In the genomic region with DNA sequence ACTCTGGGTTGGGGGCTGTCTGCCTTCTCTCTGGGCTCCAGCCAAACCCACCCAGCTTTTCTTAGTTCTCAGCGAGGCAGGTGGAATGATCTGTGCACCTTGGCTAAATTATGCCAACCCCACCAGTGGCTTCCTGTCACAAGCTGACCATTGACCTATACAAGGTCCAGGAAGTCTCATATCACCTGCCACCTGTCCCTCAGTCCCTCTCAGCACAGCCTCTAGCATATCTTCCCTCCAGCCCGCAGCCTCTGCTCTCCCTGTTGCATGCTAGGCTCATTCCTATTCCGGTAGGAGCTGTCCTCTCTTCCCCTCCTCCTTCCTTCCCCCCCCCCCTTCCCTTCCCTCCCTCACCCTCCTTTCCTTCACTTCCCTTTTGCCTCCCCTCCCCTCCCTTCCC, we compare ENCODE assay signal across 20 mouse cellular contexts. TPM values are rescaled to one million over a fixed set of nuclear protein-coding genes. Genes with fewer than 3 reads are reported as not detected.
DNase-seq lines count a peak whose midpoint lies in the region; ATAC-seq and TF ChIP-seq lines count a peak whose summit lies in the region.
"Had no signal": no experiment of that assay in that cellular context is flagged by ENCODE, and none has a peak within 500 bp of the region (broad histone marks: within the 10 kb centered on the region; RNA-seq: fewer than 3 reads in every experiment).

No protein-coding gene starts in this region.

- H3K27ac ChIP-seq in kidney, embryonic 14.5 days (ENCODE audit: low read depth, low read length), result no peak overlapping the region
- no peak overlapping the region for H3K27ac ChIP-seq in intestine, embryonic 15.5 days
- H3K27ac ChIP-seq: forebrain, embryonic 10.5 days; forebrain, embryonic 13.5 days; heart, adult 2 months; hindbrain, embryonic 10.5 days; hindbrain, embryonic 13.5 days had no signal

- no peak for DNase-seq in kidney, postnatal 14 days
- DNase-seq in layer of hippocampus, postnatal 10 days (ENCODE audit: low spot score in 2 of 2), result no peak
- no peak for DNase-seq in heart, adult 8-10 months (ENCODE audit: low spot score)
- DNase-seq: adrenal gland, adult 8-10 months; adrenal gland, postnatal 25 days; cerebellum, adult 18-20 months; cerebellum, adult 9-10 months; gastrocnemius, postnatal 10 days; gastrocnemius, postnatal 36 days; heart, adult 2 months had no signal

- WGBS in kidney, embryonic 14.5 days, result 46% methylated on average over 3 of the region's 3 CpGs
- 63% methylated on average over 3 of the region's 3 CpGs for WGBS in intestine, embryonic 15.5 days

- H3K9ac ChIP-seq in kidney, embryonic 14.5 days (ENCODE audit: low read depth, low read length), result no peak overlapping the region; the same call in 1 of the 2 replicates
- H3K9ac ChIP-seq in intestine, embryonic 15.5 days, result no peak overlapping the region
- H3K9ac ChIP-seq: forebrain, embryonic 13.5 days; hindbrain, embryonic 13.5 days had no signal

- no peak for TF ChIP-seq POLR2A in myocyte (IDR thresholded peaks at IDR 0.05; ENCODE audit: insufficient read length, low read depth)

- no peak overlapping the region for H3ac ChIP-seq in myocyte (ENCODE audit: control insufficient read depth, insufficient read length)

- H3K79me2 ChIP-seq in myocyte (ENCODE audit: control insufficient read depth, insufficient read depth), result no peaks in the 10 kb centered on the region

- H3K4me2 ChIP-seq in kidney, embryonic 14.5 days (replicated peaks; ENCODE audit: low read depth, low read length), result no peak overlapping the region
- H3K4me2 ChIP-seq in intestine, embryonic 15.5 days (replicated peaks), result no peak overlapping the region
- peak overlapping the region; percentile 14 for H3K4me2 ChIP-seq in myocyte (ENCODE audit: low read depth)
- H3K4me2 ChIP-seq: forebrain, embryonic 13.5 days; heart, embryonic 11.5 days; hindbrain, embryonic 13.5 days had no signal

- H3K27me3 ChIP-seq in kidney, embryonic 14.5 days (ENCODE audit: control insufficient read depth, insufficient read depth, low read length), result no peaks in the 10 kb centered on the region
- no peaks in the 10 kb centered on the region for H3K27me3 ChIP-seq in intestine, embryonic 15.5 days (replicated peaks)
- no peaks in the 10 kb centered on the region for H3K27me3 ChIP-seq in myocyte (ENCODE audit: control insufficient read depth, insufficient read depth, insufficient read length)
- H3K27me3 ChIP-seq: forebrain, embryonic 13.5 days; hindbrain, embryonic 13.5 days had no signal

- peaks cover 3% of the 10 kb centered on the region for H3K9me3 ChIP-seq in kidney, embryonic 14.5 days (ENCODE audit: control insufficient read depth, low read length)
- no peaks in the 10 kb centered on the region for H3K9me3 ChIP-seq in intestine, embryonic 15.5 days

- ATAC-seq in kidney, embryonic 14.5 days (ENCODE audit: low FRiP score, low TSS enrichment), result 0 out of 2 replicates have a peak, but pooled peaks have one; percentile 14
- peak; percentile 35; the same call in 1 of the 2 replicates for ATAC-seq in intestine, embryonic 15.5 days
- ATAC-seq: activated CD4-positive, CD25-positive, alpha-beta regulatory T cell, adult 4 months; forebrain, embryonic 13.5 days; forebrain, embryonic 16.5 days had no signal

- no peak overlapping the region for H3K4me3 ChIP-seq in kidney, embryonic 14.5 days (ENCODE audit: low read length)
- no peak overlapping the region for H3K4me3 ChIP-seq in intestine, embryonic 15.5 days (replicated peaks)
- H3K4me3 ChIP-seq in myocyte, result no peak overlapping the region
- H3K4me3 ChIP-seq: forebrain, embryonic 10.5 days; forebrain, embryonic 13.5 days; heart, adult 2 months; hindbrain, embryonic 10.5 days; hindbrain, embryonic 13.5 days had no signal

- peaks cover 12% of the 10 kb centered on the region for H3K4me1 ChIP-seq in kidney, embryonic 14.5 days (ENCODE audit: control insufficient read depth, insufficient read depth, low read length)
- H3K4me1 ChIP-seq in intestine, embryonic 15.5 days (replicated peaks), result peaks cover 13% of the 10 kb centered on the region
- H3K4me1 ChIP-seq: forebrain, embryonic 10.5 days; forebrain, embryonic 13.5 days; hindbrain, embryonic 13.5 days had no signal

- no peaks in the 10 kb centered on the region for H3K36me3 ChIP-seq in kidney, embryonic 14.5 days (ENCODE audit: control insufficient read depth, insufficient read depth, low read length)
- H3K36me3 ChIP-seq in intestine, embryonic 15.5 days, result no peaks in the 10 kb centered on the region
- no peaks in the 10 kb centered on the region for H3K36me3 ChIP-seq in myocyte (ENCODE audit: control insufficient read depth, insufficient read depth)
- H3K36me3 ChIP-seq: forebrain, embryonic 10.5 days; hindbrain, embryonic 10.5 days; hindbrain, embryonic 13.5 days had no signal

TF ChIP-seq in myocyte, 11 proteins besides CTCF, POLR2A, EP300 and RAD21:
- TF ChIP-seq MYOD1 (IDR thresholded peaks at IDR 0.05; ENCODE audit: control insufficient read depth in 1 of 3, insufficient read length in 2 of 3, low read depth in 2 of 3) (peak in 1 of 3 experiments; percentile 68), POLR2AphosphoS2 (IDR thresholded peaks at IDR 0.05; ENCODE audit: insufficient read length, low read depth) (no peak)

RNA-seq across cellular contexts. Expression of gene Aktip, which starts 50.5 kb away (rescaled TPM):
- polyA plus RNA-seq in kidney, embryonic 14.5 days (2014; fragmentation: Nextera tagmentation; extraction: Ambion mirVana), result 60.3 and 69.5 TPM in 2 replicates
- 43.0 and 44.9 TPM in 2 replicates for polyA plus RNA-seq in intestine, embryonic 15.5 days (2015; fragmentation: Nextera tagmentation; extraction: Ambion mirVana)
- 25.5 TPM for polyA plus RNA-seq in myocyte (2012; fragmentation: generic; extraction: Trizol)
- total RNA-seq in layer of hippocampus, postnatal 10 days (2021), result 10 to 100 TPM; 62.6 to 73.8 TPM
- total RNA-seq in heart, adult 8-10 months (2022), result 10 to 100 TPM; 60.2 to 65.7 (median 62.4) TPM
